Comparison of ENCODE assay signal across 14 mouse cellular contexts in the genomic region with DNA sequence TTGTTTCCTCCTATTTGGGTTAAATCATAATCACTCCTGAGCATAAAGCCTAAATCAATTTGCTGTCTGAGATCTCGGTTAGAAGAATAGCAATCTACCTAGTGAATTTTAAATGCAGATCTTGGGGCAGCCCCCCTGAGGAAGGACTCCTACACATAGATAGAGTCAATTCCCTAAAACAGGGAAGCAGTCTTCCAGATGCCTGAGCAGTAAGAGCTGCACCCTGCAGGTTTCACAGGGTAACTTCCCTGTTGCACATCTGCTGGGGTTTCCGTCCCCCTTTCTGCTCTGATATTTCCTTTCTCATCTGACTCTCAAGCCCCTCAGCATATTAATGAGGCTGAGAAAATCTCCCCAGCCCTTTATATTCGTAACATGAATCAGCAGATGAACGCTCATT.
"Had no signal": no experiment of that assay in that cellular context is flagged by ENCODE, and none has a peak within 500 bp of the region (broad histone marks: within the 10 kb centered on the region; RNA-seq: fewer than 3 reads in every experiment).

No protein-coding gene starts in this region.

- H3K4me3 ChIP-seq: limb, embryonic 15.5 days; liver, embryonic 13.5 days; midbrain, embryonic 10.5 days; neural tube, embryonic 13.5 days had no signal

- ATAC-seq: intestine, embryonic 16.5 days; midbrain, embryonic 16.5 days had no signal

- H3K36me3 ChIP-seq: limb, embryonic 15.5 days; liver, embryonic 13.5 days; midbrain, embryonic 10.5 days; neural tube, embryonic 13.5 days had no signal

- H3K9ac ChIP-seq: limb, embryonic 15.5 days; liver, embryonic 13.5 days; neural tube, embryonic 13.5 days had no signal

- H3K27me3 ChIP-seq: limb, embryonic 15.5 days; liver, embryonic 13.5 days; neural tube, embryonic 13.5 days had no signal

- H3K4me2 ChIP-seq: limb, embryonic 15.5 days; liver, embryonic 13.5 days; neural tube, embryonic 13.5 days had no signal

- H3K27ac ChIP-seq: limb, embryonic 15.5 days; liver, embryonic 13.5 days; midbrain, embryonic 10.5 days; neural tube, embryonic 13.5 days had no signal

- H3K9me3 ChIP-seq: limb, embryonic 15.5 days; liver, embryonic 13.5 days; midbrain, embryonic 10.5 days; neural tube, embryonic 13.5 days had no signal

- H3K4me1 ChIP-seq: limb, embryonic 15.5 days; liver, embryonic 13.5 days; midbrain, embryonic 10.5 days; neural tube, embryonic 13.5 days had no signal

- DNase-seq: kidney, adult 8-10 months; kidney, postnatal 25 days; layer of hippocampus, adult 9-11 months; layer of hippocampus, postnatal 36 days; liver, embryonic 13.5 days; lung, adult 18-20 months; right cerebral cortex, postnatal 14 days; thymus, adult 18-20 months; thymus, postnatal 25 days had no signal
